Mouse (Mus musculus) heart, embryonic 14.5 days (tissue): ENCODE data around the gene Zfp36. TPM values are rescaled to one million over a fixed set of nuclear protein-coding genes. Genes with fewer than 3 reads are reported as not detected.

Source experiments
- ATAC-seq: fragments of 200-750 bp; cut with Nextera tagmentation; 2 replicates; pipeline ENCODE4 v1.8.0; 2017; ENCODE audit warnings: low read depth, moderate TSS enrichment; ENCODE audit not compliant: insufficient number of reproducible peaks, insufficient read depth, low FRiP score
- H3K27ac ChIP-seq, 2 experiments: fragments of 200-500 bp in 1 of 2; fragments of 300-500 bp in 1 of 2; sonication (generic) in 1 of 2; replicated peaks in 1 of 2; 2 replicates each; pipeline ENCODE4 v1.5.1; 2012 to 2014; ENCODE audit warnings: low read depth in 2 of 2, low read length in 2 of 2, control low read depth in 1 of 2, mild to moderate bottlenecking in 1 of 2, mixed read lengths in 1 of 2; ENCODE audit not compliant: control insufficient read depth in 1 of 2, insufficient read depth in 1 of 2
- H3K27me3 ChIP-seq: fragments of 300-500 bp; sonication (generic); 2 replicates; pipeline ENCODE4 v1.6.1; 2014; ENCODE audit warnings: mild to moderate bottlenecking, low read length, control low read depth; ENCODE audit not compliant: control insufficient read depth, insufficient read depth
- H3K36me3 ChIP-seq: fragments of 300-500 bp; sonication (generic); 2 replicates; pipeline ENCODE4 v1.6.1; 2014; ENCODE audit warnings: mild to moderate bottlenecking, control low read depth, low read length, mixed read lengths; ENCODE audit not compliant: control insufficient read depth, insufficient read depth
- H3K4me1 ChIP-seq, 2 experiments: fragments of 200-500 bp in 1 of 2; fragments of 300-500 bp in 1 of 2; sonication (generic) in 1 of 2; 2 replicates each; pipeline ENCODE4 v1.6.1; 2012 to 2014; ENCODE audit warnings: low read length in 2 of 2, control low read depth in 1 of 2, mixed read lengths in 1 of 2; ENCODE audit not compliant: control insufficient read depth in 2 of 2, insufficient read depth in 2 of 2
- H3K4me2 ChIP-seq: fragments of 300-500 bp; sonication (generic); 2 replicates; pipeline ENCODE4 v1.6.1; 2014; ENCODE audit warnings: mild to moderate bottlenecking, low read length
- H3K4me3 ChIP-seq, 2 experiments: fragments of 200-500 bp in 1 of 2; fragments of 300-500 bp in 1 of 2; sonication (generic) in 1 of 2; 2 replicates each; pipeline ENCODE4 v1.5.1; 2012 to 2014; ENCODE audit warnings: low read length in 2 of 2, mild to moderate bottlenecking in 2 of 2, control low read depth in 1 of 2, low read depth in 1 of 2, moderate library complexity in 1 of 2; ENCODE audit not compliant: control insufficient read depth in 1 of 2, insufficient read depth in 1 of 2
- H3K9ac ChIP-seq: fragments of 300-500 bp; sonication (generic); 2 replicates; pipeline ENCODE4 v1.6.1; 2014; ENCODE audit warnings: mild to moderate bottlenecking, low read length
- H3K9me3 ChIP-seq: fragments of 300-500 bp; sonication (generic); 2 replicates; pipeline ENCODE4 v1.6.1; 2016; ENCODE audit warnings: low read length, control low read depth; ENCODE audit not compliant: control insufficient read depth
- WGBS: fragments of 180-500 bp; shearing (Covaris S2); extraction: QIAGEN DNeasy Blood & Tissue Kit; methylation state at CpG from one replicate; pipeline ENCODE4 v1.1.7; 2014; 5-methylcytosine and 5-hydroxymethylcytosine counted together
- polyA plus RNA-seq: library from polyadenylated mRNA; unstranded; fragments of >200 nt; fragmentation: Nextera tagmentation; extraction: Ambion mirVana; gene quantifications from 2 replicates; pipeline ENCODE4 v1.2.1, GENCODE M21; 2014

Gene Zfp36
- polyA plus RNA-seq, 1 experiment from 2014 or later, result 12.2 TPM

DNA sequence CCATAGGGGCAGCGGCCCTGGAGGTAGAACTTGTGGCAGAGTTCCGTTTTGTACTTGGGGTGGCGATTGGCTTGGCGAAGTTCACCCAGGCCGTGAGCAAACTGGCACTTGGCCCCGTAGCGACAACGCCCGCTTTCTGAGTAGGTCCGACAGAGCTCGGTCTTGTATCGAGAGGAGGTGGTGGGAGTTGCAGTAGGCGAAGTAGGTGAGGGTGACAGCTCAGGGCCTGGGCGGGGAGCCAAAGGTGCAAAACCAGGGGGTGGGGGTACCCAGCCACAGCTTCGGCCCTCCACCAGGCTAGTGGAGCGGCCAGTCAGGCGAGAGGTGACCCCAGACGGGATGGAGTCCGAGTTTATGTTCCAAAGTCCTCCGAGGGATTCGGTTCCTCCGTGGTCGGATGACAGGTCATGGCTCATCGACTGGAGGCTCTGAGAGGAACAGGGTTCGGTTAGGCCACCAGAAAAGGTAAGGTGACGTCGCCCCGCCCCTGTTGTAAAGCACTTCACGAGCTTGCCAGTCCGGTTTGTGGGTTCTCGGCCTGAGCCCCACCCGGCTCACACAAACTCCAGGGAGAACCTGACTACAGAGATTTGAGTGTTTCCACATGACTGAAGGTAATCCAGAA lies 1.9 kb downstream of the Zfp36 start:
- H3K4me2 ChIP-seq, result peak overlapping the region; percentile 92
- no peaks in the 10 kb centered on the region for H3K27me3 ChIP-seq
- H3K9me3 ChIP-seq, result no peaks in the 10 kb centered on the region
- WGBS, result 26% methylated on average over 32 of the region's 32 CpGs
- ATAC-seq, result no peak
- H3K4me3 ChIP-seq, result peak overlapping the region; percentile 79 to 83
- H3K4me1 ChIP-seq, result peaks cover 52 to 67% of the 10 kb centered on the region in 2 experiments
- H3K27ac ChIP-seq, result peak overlapping the region; percentile 96 to 100
- H3K36me3 ChIP-seq, result peaks cover 11% of the 10 kb centered on the region; the same call in 1 of the 2 replicates
- peak overlapping the region; percentile 95 for H3K9ac ChIP-seq

DNA sequence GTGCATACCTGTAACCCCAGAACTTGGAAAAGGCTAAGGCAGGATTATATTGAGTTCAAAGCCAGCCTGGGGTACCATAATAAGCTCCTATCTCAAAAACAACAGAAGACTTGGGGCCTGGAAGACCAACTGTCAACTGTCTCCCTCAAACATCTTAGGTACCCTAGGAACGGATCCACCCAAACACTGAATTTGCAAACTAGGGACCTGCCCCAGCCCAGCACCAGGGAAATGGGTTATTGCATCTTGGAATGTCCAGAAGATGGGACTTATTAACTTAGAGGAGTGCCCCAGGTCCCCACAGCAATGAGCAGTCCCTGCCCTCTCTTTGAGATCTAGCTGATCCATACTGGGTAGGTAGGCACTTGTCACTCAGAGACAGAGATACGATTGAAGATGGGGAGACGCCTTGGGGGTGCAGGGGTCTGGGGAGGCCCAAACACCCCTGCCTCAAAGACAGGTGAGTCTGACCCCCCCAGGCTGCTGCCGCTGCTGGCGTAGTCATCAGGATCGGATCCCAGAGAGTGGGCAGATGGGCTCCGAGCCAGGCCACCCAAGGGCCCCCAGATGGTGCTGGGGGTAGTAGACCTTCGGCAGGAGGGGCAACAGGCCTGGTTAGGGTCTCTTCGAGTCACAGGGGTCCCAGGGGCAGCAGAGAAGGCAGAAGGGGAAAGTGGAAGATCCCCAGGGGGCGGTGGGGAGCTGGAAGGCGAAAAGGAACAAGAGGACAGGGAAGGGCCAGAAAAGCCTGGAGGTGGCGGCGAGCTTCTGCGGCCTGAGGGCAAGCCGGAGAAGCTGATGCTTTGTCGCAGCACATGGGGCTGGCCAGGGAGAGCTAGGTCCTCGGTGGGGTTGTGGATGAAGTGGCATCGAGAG lies 2.6 kb downstream of the Zfp36 start:
- Histone ChIP-seq H3K27ac (peak overlapping the region; percentile 96 to 100), H3K27me3 (no peaks in the 10 kb centered on the region), H3K9me3 (no peaks in the 10 kb centered on the region), H3K9ac (peak overlapping the region; percentile 95), H3K4me2 (peak overlapping the region; percentile 92), H3K4me1 (peaks cover 44 to 59% of the 10 kb centered on the region in 2 experiments), H3K4me3 (peak overlapping the region; percentile 79 to 83), H3K36me3 (peaks cover 11% of the 10 kb centered on the region; the same call in 1 of the 2 replicates)
- no peak for ATAC-seq
- WGBS, result 59% methylated on average over 18 of the region's 18 CpGs

DNA sequence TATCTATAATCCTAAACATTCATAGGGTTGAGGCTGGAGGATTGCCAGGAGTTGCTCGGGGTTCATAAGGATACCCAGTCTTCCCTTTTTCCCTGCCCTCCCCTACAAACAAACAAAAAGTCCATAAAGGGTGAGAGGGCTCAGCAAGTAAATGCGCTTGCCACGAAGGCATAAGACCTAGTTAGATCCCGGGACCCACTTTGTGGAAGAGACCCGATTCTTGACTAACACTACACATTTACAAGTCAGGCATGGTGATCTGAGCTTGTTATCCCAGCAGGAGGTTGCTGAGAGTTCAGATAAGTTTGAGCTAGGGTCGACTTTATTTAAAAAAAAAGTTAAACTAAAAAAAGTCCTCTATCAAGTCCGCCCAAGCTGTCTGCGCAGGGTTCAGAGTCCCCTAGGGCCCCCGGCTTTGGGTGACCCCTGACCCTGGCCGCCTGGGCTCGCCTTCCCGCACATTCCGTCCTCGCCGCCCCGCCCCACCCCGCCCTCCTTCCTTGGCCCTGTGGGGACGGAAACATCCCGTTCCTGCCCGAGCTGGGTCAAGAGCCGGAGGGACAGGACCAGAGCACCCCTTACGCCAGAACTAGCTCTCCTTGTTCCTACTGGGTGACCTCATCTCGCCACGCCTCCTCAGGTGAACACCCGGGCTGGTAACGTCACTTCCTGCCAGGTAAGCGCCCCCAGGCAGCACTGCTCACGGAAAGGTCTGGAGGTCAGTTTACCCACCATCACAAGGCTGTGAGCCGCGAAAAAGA lies 3.9 kb downstream of the Zfp36 start:
- 5% methylated on average over 28 of the region's 30 CpGs for WGBS
- Histone ChIP-seq H3K9me3 (no peaks in the 10 kb centered on the region), H3K4me3 (peak overlapping the region; percentile 41 to 83), H3K27ac (peak overlapping the region; percentile 99), H3K27me3 (no peaks in the 10 kb centered on the region), H3K4me1 (peaks cover 34 to 50% of the 10 kb centered on the region in 2 experiments), H3K36me3 (peaks cover 11% of the 10 kb centered on the region; the same call in 1 of the 2 replicates), H3K4me2 (peak overlapping the region; percentile 92), H3K9ac (peak overlapping the region; percentile 83)
- ATAC-seq, result no peak

DNA sequence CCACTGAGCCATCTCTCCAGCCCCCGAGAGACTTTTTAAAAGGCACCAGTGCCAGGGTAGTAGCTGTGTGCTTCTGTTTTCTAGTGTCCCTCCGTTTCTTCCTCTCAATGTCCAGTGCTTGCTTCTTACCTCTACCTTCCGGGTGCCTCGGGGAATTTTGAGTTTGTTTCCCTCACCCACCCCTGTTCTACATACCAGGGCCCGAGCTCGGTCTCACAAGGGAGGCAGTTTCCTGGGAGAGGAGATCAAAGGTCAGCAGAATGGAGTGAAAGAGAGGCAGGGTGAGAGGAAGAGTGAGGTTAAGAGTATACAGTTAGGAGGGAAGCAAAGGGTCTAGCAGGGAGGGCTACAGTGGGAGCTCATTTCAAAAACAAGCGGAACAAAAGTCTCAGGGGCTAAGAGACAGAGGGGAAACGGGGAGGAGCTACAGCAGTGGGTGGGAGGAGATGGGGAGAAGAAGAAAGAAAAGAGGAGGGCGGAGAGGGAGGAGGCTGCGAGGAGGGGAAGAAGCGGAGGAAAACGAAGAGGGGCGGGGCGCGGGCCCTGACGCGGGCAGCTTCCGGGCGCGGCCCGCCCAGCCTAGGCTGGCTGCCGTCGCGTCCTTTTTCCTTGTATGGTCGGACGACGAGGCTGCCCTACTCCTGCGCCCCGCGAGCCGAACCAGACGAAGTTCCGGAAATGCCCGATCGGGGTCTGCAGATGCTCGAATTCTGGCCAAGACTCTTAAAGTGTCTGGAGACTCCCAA lies 4.7 kb downstream of the Zfp36 start:
- H3K4me3 ChIP-seq, result peak overlapping the region; percentile 56 to 83
- H3K4me2 ChIP-seq, result peak overlapping the region; percentile 92
- H3K27ac ChIP-seq, result peak overlapping the region; percentile 99 to 100
- ATAC-seq, result peak; percentile 48
- peaks cover 11% of the 10 kb centered on the region; the same call in 1 of the 2 replicates for H3K36me3 ChIP-seq
- H3K9ac ChIP-seq, result peak overlapping the region; percentile 83
- WGBS, result 1% methylated on average over 33 of the region's 36 CpGs
- H3K9me3 ChIP-seq, result no peaks in the 10 kb centered on the region
- H3K27me3 ChIP-seq, result no peaks in the 10 kb centered on the region
- peaks cover 32 to 48% of the 10 kb centered on the region in 2 experiments for H3K4me1 ChIP-seq

DNA sequence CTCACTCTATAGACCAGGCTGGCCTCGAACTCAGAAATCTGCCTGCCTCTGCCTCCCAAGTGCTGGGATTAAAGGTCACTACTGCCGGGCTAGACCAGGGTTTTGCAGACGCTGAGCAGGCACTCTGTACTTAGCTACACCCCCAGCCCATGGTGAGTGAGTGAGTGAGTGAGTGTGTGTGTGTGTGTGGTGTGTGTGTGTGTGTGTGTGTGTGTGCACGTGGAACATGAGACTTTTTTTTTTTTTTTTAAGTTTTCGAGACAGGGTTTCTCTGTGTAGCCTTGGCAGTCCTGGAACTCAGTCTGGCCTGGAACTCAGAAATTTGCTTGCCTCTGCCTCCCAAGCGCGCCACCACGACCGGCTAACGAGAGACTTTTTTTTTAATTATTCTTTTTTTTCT lies 5.4 kb downstream of the Zfp36 start:
- peak overlapping the region in 1 of 2 experiments; percentile 83; a peak in 2 of 4 replicates for H3K4me3 ChIP-seq
- peaks cover 16% of the 10 kb centered on the region; the same call in 1 of the 2 replicates for H3K36me3 ChIP-seq
- H3K4me1 ChIP-seq, result peaks cover 38 to 49% of the 10 kb centered on the region in 2 experiments
- 71% methylated on average over 10 of the region's 10 CpGs for WGBS
- no peak for ATAC-seq
- H3K9me3 ChIP-seq, result no peaks in the 10 kb centered on the region
- no peaks in the 10 kb centered on the region for H3K27me3 ChIP-seq
- peak overlapping the region; percentile 92 for H3K4me2 ChIP-seq
- peak overlapping the region; percentile 83 for H3K9ac ChIP-seq
- H3K27ac ChIP-seq, result peak overlapping the region in 1 of 2 experiments; percentile 99

DNA sequence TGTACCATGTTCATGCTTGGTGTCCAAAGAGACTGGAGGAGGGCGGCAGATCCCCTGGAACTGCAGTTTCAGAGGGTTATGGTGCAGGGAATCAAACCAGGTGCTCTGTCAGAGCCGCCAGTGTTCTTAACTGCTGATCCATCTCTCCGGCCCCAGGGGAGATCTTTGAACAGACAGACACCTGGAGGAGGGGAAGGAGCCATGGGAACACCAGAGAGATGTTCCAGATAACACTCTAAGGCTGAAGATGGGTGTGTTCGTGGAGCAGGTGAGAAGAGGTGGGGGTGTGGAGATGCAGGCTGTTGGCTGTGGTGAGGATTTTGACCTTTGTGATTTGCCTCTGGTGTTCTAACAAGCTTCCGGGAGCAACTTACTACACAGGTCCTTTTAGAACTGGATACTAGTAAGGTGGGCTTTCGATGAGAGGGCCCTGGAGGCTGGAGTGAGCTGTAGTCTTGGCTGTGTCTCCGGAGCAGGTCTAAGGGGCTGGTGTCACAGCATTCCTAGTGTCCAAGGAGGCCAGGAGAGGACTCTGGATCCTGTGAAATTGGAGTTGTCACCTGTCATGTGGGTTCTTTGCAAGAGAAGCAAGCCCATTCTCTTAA lies 6.1 kb downstream of the Zfp36 start:
- H3K27ac ChIP-seq, result peak overlapping the region in 1 of 2 experiments; percentile 50; a peak in 2 of 4 replicates
- 85% methylated on average over 7 of the region's 7 CpGs for WGBS
- peaks cover 33 to 45% of the 10 kb centered on the region in 2 experiments for H3K4me1 ChIP-seq
- H3K4me2 ChIP-seq, result no peak overlapping the region
- no peaks in the 10 kb centered on the region for H3K27me3 ChIP-seq
- no peak for ATAC-seq
- H3K4me3 ChIP-seq, result no peak overlapping the region
- no peak overlapping the region for H3K9ac ChIP-seq
- H3K36me3 ChIP-seq, result peaks cover 23% of the 10 kb centered on the region
- H3K9me3 ChIP-seq, result no peaks in the 10 kb centered on the region
